Mouse (Mus musculus): Measurements from ENCODE around the gene Ptpn20.

Ptpn20 gene

DNA sequence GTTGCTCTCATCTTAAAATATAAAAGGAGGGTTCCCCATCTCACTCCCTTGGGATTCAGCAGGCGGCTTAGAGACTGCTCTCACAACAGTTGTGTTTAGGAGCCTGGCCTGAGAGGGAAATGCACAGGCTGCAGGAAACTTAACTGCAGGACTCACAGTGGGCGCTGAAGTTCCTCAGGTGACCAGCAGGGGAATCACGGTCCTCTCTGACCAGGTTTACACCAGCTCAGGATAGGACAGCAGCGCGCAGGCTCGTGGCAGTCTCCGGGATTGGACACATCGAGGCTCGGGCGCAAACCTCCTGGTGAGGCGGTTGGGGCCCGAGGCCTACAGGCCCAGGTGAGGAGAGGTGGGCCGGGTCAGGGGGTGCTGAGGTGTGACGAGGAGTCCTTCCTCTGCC lies at the start of gene Ptpn20:
Gene Ptpn20 (plus strand): TSS at position 257 of the 400 bp plus-strand sequence.
- peak; percentile 7 for DNase-seq (ENCODE audit: low spot score)

DNA sequence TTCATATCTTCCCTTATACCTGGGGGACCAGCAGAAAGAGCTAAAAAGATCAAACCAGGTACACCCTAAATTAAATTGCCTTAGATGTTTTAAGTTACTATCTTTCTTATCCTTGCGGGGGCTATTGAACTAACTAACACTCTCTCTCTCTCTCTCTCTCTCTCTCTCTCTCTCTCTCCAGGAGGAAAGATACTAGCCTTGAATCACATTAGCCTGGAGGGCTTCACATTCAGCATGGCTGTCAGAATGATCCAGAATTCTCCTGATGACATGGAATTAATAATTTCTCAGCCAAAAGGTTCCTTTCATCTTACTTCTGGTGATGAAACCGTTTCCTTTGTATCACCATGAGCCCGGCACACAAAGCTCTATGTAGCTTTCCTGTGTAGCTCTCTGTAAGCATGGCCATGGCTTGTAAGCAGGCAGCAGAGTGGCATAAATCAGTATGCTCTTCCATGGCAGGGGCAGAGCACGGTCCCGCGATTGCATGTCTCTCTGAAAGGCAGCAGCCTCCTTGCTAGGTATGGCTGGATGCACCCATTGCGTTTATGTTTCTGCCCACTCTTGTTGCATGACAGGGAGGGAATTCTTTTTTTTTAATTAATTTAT lies 49.3 kb upstream of the Ptpn20 start:
- DNase-seq (ENCODE audit: low spot score) = no peak

DNA sequence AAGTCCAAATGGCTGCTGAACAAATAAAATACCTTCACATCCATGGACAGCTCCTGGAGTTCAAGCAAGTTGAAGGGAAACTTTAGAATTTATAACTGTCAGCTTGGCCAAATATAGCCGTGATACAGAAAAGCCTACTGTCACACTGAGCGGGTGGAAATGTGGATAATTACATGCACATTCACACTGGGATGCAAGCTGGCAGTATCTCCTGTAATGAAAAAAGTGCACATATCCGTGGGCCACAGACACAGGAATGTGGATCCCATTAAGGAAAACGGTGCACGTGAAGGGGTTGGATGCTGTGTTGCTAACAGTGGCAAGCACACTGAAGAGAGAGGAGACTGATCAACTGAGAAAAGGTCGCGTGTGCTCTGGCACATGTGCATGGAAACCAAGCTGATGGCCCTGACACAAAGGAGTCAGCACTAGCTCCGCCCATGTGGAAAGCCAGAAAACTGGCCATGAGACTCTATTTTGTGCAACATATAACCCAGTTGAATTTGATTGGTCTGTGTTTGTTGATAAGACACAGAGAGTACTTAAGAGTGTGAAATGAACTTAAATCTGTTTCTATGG lies 43.4 kb upstream of the Ptpn20 start:
- no peak for DNase-seq (ENCODE audit: low spot score)

DNA sequence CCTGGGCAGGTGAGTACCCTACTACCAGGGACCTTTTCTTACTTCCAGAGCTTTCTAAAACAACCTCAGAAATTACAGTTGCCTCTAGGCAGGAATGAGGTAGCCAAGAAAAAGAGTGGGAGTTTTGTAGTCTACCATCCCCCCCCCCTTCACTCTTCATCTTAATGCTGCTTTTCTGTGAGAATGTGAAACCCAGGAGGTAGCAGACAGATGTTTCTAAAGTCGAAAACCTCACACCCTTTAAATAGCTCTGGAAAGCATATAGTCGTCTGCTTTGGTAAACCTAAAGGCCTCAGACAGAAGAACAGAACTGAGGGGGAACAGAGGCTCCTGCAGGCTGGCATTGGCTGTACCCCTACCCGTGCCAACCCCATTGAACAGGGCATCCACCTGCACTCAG lies 40.4 kb upstream of the Ptpn20 start:
- DNase-seq (ENCODE audit: low spot score) = no peak

DNA sequence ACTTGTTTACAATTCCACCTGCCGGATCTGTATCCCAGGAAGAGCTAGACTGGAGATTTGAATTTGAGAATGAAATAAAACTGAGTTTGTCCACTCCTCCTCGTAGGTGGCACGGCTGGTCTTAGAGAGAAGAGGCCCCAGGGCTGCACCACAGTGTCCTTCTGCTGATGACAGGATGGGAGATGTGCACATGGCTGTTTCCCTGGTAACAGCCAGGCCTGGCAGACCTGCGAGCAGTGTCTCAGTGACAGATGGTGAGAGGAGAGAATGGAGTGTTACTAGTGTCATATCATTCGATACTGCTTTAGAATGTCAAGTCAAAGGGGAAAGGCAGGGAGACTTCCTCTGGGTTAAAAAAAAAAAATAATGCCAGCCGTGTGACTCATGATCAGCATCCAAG lies 39.2 kb upstream of the Ptpn20 start:
- DNase-seq (ENCODE audit: low spot score) = no peak

DNA sequence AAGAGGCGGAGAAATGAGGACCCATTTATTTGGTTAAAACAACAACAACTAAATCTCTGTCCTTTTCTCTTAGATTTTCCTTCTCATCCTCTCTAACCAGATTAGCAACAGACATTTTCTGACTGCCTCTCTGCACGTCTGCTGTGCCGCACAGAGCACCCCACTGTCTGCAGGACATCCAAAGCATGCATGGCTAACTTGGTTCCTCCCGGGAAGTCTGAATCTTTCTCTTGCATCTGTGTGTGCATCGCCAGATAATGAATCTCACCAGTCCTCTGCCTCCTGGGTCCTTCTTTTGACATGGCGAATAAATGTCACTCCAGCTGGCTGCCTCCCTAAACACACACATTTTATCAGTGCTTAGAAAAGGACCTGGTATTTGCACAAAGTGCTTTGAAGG lies 18.3 kb upstream of the Ptpn20 start:
- no peak for DNase-seq (ENCODE audit: low spot score)

DNA sequence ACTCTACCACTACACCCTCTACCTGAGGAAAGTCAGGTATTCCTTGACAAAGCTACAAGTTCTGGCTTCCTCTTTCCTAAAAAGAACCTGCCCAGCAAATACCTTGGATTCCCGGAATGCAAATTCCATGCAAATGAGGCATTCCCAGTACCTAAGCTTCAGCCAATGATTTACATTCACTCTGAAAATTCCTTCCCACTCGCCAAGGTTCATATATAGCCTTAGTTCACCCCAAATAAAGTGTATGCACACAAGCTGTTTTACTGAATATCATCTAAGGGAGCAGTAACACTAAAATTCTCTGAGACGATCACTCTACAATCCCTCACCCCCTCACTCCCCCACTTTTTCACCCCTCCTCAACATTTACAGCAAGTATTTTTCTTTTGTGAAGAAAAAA lies 15.4 kb upstream of the Ptpn20 start:
- no peak for DNase-seq (ENCODE audit: low spot score)

DNA sequence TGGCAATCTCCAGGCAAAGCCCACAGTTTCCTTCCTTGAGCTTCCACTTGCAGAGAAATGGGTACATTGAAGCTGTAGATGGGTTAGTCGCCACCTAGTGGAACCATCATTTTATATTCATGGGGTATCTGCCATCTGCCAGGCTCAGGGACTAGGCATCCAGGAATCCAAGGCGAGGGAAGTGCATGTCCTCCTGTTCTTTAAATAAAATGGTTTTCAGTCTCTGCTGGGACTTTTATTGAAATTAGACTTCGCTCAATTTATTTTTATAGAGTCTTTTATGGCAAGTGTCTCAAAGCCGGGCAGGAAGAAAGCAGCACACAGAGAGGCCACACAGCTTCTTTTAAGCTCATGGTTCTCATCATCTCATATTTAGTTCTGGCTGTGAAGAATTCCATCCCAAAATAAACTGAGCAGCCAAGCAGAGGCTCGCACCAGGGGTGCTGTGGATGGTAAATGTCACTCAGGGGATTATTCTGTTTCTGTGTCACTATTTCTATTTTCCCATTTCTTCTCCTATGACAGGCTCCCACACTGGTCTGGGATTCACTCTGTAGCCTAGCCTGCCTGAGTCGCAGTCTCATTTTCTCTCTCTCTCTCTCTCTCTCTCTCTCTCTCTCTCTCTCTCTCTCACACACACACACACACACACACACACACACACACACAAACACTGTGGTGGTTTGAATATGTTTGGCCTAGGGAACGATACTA lies 9.1 kb upstream of the Ptpn20 start:
- DNase-seq (ENCODE audit: low spot score) = no peak

DNA sequence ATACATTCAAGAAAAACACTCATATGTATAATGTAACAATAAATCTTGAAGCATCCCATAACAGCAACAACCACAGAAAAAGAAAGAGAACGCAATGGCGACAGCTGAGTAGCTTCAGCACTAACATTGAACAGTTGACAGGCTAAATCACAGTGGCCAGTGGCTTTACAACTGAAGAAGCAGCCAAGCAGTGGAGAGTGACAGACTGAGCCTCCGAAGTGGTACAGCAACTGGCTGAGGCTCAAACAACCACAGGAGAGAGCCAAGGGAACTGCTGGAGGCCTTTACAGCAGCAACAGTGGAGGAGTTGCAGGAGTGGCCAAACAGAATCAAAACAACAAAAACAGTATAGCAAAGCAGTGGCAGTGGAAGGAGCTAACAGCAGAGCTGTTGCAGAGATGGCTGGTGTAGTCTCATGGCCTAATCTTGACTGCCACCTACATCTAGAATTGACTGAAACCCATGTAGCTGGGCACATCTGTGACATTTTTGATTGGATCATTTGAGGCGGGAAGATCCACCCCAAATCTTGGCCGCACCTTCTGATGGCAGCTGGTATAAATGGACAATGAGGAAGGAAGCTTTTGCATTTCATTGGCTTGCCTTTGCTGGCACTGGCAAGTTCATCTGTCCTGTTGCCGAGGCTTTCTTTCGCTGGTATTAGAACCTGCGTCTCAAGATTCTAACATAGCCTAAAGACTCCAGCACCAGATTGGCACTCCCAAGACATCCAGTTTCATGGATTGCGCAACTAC lies 9.5 kb downstream of the Ptpn20 start:
- no peak for DNase-seq (ENCODE audit: low spot score)

DNA sequence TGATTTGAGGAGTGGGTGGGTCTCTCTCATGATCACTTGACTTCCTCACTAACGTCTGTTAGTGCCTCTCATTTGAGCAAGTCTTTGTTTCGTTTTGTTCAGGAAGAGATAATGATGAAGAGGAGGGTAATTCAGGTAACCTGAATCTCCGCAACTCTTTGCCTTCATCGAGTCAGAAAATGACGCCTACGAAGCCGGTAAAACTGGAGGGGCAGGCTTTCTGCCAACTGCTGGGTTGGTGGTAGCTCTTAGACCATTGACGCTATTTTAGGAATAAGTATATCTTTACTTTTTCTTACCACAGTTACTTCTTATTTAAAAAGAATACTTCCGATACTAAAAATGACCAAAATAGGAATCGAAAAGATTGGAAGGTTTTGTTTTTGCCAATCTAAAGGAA lies 18.4 kb downstream of the Ptpn20 start:
- no peak for DNase-seq (ENCODE audit: low spot score)

DNA sequence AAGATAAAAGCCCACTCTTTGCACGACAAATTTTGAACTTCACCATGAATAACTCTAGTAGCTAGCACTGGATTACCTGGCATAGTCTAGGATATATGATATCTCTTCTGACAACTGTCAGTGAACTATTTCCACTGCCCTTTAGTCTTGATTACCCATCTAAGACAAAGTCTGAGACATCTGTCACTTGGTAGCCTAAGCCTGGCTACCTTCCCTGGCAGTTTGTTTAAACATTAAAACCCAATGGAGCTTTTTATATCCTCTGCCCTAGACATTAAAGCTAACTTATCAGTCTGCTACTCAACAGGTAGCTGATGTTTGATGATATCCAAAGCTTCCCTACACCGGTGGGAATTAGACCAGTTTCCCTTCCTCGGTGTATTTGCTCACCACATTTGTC lies 36.0 kb downstream of the Ptpn20 start:
- DNase-seq (ENCODE audit: low spot score) = no peak

DNA sequence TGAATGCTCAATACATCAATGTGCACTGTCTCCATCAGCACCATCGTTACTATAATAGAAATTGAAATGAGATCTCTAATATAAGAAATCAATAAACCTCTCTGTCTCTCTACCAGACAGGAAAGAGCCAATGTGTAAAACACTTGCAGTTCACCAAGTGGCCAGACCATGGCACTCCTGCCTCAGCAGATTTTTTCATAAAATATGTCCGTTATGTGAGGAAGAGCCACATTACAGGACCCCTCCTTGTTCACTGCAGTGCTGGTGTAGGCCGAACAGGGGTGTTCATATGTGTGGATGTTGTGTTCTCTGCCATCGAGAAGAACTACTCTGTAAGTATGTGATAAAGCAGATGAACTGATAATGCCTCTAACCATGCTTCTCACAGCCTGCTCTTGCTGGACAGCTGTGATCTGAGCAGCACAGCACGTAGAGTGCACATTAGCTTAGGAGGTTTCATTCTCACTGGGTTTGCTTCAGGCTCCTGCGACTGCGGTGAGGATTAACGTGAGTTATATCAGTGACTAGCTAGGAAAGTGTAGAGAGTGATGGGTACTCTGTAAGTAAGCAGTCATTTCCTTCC lies 43.9 kb downstream of the Ptpn20 start:
- DNase-seq (ENCODE audit: low spot score) = no peak

DNA sequence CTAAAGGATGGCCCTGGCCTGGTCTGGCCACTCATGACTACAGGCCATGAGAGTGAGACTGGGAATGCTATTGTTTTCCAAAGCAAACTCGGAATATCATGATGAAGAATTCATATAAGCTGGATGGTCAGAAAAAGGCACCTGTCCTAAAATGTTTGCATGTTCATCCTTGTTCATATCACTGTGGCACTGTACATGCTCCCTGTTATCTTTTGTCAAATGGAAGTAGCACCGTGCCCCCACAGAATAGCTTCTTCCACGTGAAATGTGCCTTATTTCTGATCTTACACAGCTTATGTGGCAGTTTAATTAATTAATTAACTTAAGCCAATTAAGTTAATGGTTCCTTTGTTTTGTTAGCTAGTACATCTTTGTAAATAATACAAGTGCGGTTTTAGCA lies 45.3 kb downstream of the Ptpn20 start:
- DNase-seq (ENCODE audit: low spot score) = no peak

DNA sequence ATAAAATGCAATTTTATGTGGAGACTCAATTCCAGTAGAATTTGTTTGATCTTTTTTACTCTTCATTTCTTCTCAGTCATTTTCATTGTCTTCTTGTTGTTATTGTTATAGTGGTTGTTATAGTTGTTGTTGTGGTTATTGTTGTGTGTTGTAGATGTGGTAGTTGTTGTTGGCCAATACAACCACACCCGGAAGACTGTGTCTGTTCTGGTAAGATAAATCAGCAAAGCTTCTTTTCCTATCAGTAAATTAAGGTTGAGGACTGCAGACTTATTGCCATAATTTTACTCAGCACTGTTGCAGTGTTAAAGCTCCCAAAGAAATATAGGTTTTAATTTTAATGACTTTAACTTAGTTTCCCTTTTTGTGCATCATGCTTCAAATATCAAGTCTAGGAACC lies 45.8 kb downstream of the Ptpn20 start:
- DNase-seq (ENCODE audit: low spot score) = no peak

DNA sequence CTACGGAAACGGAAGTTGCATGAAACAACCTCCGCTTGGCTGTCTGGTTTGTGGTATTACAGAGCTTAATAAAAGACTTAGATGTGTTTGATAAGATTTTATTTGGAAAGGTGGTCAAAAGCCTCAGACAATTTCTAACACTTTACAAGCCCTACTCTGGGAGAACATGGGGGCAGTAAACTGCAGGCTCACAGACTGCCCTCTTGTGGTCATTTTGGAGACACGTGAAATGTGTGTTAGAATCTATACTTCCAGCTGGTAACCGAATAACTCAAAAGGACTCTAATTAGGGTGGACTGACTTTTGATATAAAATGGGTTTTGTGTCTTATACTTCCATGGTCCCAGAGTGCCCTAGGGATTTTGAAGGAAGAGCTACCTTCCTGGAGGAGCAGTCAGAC lies 50.4 kb downstream of the Ptpn20 start:
- no peak for DNase-seq (ENCODE audit: low spot score)

DNA sequence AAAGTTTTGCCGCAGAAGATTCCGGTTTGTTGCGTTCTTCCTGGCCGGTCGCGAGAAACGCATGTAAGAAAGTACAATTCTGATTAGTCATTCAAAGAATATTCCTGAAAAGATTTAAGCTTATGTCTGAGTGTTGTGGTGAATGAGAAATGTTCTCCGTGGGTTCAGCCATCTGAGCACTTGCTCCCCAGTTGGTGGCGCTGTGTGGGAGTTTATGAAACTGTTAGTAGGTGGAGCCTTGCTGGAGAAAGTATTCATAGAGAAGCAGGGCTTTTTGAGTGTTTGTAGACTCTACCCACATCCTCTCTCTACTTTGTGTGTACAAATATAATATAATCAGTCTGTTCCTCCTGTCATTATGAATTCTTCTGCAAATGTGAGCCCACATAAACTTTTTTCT lies 61.7 kb downstream of the Ptpn20 start:
- no peak for DNase-seq (ENCODE audit: low spot score)

DNA sequence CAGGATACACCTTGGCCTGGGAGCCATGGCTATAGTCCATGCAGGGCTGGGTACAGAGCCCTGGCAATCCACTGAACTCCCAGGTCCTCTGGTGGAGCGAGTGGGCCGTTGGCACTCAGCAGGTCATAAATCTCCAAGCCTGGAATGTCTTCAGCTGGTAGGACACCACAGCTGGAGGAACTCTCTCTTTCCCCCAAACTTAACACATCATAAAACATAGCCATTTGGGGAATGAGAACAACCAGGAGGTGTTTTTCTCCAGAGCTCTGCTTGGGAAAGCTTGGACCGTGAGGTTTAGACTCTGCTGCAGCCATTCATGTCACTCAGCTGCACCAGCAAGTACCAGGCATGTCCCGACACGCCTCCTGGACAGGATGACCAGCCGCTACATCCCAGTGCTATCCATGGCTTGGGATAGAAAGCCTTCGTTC lies 68.5 kb downstream of the Ptpn20 start:
- no peak for DNase-seq (ENCODE audit: low spot score)

DNA sequence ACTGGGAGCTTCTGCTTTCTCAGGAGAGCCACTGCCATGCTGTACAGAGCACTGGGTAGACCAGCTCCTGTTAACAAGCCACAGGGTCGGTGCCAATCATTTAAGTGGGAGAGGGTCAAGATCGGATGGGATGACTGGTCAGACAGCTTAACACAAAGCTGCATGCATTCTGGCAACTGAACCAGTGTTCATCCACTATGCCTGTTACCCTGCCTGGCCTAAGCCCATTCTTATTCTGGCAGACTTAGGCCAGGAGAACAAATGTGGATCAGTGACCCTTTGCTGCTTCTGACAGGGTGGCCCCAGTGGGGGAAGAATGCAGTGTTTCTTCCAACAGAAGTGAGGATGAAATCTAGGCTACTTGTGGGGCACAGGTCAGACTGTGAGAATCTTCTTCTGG lies 69.3 kb downstream of the Ptpn20 start:
- no peak for DNase-seq (ENCODE audit: low spot score)

DNA sequence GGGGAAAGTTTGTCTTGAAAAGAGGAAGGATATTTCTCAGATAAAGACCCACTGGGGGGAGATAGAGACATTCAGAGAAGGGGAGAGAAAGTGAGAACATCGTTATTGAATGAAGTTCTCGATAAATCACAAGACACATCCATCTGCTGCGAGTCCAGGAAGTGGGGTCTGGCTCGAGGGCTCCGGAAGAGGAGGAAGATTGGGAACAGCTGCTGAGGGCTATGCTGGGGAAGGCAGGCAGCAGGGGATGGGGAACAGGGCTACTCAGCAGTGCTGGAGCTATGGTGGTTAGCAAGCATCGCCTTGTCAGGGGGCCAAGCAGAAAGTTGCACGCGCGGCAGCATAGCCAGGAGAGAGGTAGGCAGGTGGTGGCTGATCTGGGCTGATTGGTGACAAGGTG lies 73.1 kb downstream of the Ptpn20 start:
- DNase-seq (ENCODE audit: low spot score) = no peak

DNA sequence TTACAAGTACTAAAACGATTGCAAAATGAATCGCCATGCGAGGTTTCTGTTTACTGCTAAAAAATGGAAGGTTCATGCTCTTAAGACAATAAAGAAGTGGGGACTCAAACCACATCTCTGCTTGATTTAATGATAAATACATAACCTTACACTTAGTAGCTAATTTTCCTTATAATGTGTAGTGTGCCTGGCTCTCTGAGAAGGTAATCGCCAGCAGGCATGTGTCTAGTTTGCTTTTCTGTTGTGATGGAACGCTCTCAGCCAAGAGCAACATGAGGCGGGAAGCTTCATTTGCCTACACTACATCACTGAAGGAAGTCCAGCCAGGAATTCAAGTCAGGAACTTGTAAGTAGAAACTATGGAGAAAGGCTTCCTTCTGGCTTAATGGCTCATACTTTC lies 77.3 kb downstream of the Ptpn20 start:
- no peak for DNase-seq (ENCODE audit: low spot score)

DNA sequence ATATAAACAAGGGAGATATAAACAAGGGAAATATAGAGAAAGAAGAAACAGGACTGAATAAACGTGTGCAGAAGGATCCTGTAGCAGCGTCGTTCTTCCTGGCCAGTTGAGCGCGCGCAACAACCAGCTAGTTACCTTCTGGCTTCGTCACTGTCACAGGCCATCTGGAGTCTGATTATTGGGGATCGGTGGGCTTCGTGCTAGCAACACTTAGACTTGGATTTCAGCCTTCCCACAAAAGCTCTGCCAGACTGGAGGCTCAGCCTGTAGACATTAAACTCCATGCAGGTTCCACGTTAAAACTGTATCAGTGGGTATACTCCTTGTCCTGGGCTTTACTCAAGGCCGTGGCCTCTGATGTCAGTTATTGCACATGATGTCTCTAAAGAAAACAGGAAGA lies 80.9 kb downstream of the Ptpn20 start:
- no peak for DNase-seq (ENCODE audit: low spot score)

DNA sequence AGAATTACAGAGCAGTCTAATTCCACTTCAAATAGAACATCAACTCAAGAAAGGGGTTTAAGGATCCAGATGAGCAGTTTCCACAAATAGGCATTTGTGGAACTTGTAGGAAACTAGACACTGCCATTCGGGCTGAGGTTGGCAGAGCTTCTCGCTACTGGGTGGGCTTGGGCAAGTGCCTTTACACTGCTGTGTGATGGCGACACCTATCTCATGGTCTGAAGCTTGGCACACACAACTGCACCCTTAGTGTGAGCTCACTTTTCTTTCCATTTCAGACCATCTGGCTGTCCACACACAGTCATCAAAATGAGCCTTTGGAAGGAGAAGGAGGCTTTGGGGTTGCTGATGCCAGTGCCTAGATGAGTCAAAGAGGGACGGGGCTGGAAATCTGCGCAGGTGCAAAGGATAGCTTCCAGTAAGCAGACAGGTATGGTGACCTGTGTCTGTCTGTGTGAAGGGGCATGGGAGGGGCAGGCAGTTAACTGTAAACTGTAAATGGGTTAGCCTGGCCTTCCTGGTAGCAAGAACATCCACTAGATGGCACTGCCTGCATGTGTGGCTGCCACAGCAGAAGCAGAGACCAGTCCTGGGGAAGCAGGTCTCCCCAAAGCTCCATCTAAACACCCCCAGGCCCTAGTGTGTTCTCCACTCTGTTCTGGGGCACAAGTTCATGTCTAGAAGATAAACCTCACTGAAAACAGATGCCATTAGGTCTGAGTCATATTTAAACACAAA lies 84.5 kb downstream of the Ptpn20 start:
- peak; percentile 7 for DNase-seq (ENCODE audit: low spot score)

All from yolk sac, embryonic 10.5 days (tissue).